In the genomic region with DNA sequence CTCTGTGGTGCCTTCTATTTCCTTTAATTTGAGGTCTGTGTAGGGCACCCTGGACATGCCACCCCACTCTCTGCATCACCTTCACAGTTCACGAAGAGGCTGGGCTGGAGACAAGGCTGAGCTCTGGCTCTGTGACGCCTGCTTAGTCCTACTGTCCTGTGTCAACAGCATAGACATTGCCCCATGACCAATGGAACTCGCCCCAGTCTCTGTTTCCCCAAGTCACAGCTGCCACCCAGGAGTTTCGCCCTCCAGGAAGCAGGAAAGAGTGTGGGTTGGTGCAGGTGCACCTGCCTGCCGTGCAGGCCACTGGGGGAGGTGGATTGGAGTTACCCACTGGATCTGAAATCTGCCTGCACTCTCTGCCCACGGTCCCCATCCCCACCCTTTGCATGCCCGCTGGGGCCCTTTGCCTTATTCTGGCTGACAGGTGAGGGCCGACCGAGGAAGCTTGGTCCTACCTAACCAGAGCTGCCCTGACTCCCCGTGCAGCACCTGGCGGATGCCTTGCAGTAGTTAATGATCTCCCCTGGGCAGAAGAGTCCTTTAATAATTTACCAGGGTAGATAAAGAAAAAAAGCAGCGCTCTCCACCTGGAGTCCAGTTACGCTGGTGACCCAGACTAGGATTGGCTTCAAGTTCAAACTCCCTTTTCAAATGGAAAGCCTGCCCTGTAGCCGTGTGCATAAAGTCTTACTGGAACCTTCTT, we compare ENCODE assay signal across 16 mouse cellular contexts. TPM values are rescaled to one million over a fixed set of nuclear protein-coding genes. Genes with fewer than 3 reads are reported as not detected.
A peak's percentile ranks its signal among the peaks of the same experiment; 100 is the strongest.
DNase-seq lines count a peak whose midpoint lies in the region; ATAC-seq and TF ChIP-seq lines count a peak whose summit lies in the region.
"Had no signal": no experiment of that assay in that cellular context is flagged by ENCODE, and none has a peak within 500 bp of the region (broad histone marks: within the 10 kb centered on the region; RNA-seq: fewer than 3 reads in every experiment).

No protein-coding gene starts in this region.

- ATAC-seq in hindbrain, postnatal 0 days: no peak
- ATAC-seq in kidney, embryonic 14.5 days (ENCODE audit: low FRiP score, low TSS enrichment): peak; percentile 80
- peak; percentile 53; the same call in 1 of the 2 replicates for ATAC-seq in liver, embryonic 11.5 days (replicated peaks; ENCODE audit: low FRiP score)
- peak; percentile 84 for ATAC-seq in stomach, embryonic 15.5 days (ENCODE audit: insufficient read depth, low FRiP score, low read depth)
- no peak for ATAC-seq in forebrain, postnatal 0 days
- ATAC-seq: midbrain, embryonic 16.5 days had no signal

- no peaks in the 10 kb centered on the region for H3K36me3 ChIP-seq in hindbrain, embryonic 10.5 days
- no peaks in the 10 kb centered on the region for H3K36me3 ChIP-seq in hindbrain, postnatal 0 days (ENCODE audit: insufficient read depth, low read length)
- no peaks in the 10 kb centered on the region for H3K36me3 ChIP-seq in kidney, embryonic 14.5 days (ENCODE audit: control insufficient read depth, insufficient read depth, low read length)
- no peaks in the 10 kb centered on the region for H3K36me3 ChIP-seq in liver, embryonic 11.5 days (ENCODE audit: control insufficient read depth, insufficient read depth, low read length)
- no peaks in the 10 kb centered on the region for H3K36me3 ChIP-seq in stomach, embryonic 15.5 days
- no peaks in the 10 kb centered on the region for H3K36me3 ChIP-seq in forebrain, postnatal 0 days (ENCODE audit: insufficient read depth)
- H3K36me3 ChIP-seq: embryonic facial prominence, embryonic 12.5 days; heart, embryonic 12.5 days had no signal

- TF ChIP-seq CTCF in hindbrain, postnatal 0 days (IDR thresholded peaks at IDR 0.05; ENCODE audit: low read depth): no peak
- no peak for TF ChIP-seq CTCF in forebrain, postnatal 0 days (IDR thresholded peaks at IDR 0.05; ENCODE audit: low read depth)

- H3K4me2 ChIP-seq in hindbrain, postnatal 0 days (ENCODE audit: low read depth, low read length): no peak overlapping the region
- H3K4me2 ChIP-seq in kidney, embryonic 14.5 days (replicated peaks; ENCODE audit: low read depth, low read length): no peak overlapping the region
- no peak overlapping the region for H3K4me2 ChIP-seq in liver, embryonic 11.5 days
- no peak overlapping the region for H3K4me2 ChIP-seq in stomach, embryonic 15.5 days
- H3K4me2 ChIP-seq in forebrain, postnatal 0 days (ENCODE audit: low read depth): no peak overlapping the region
- H3K4me2 ChIP-seq: embryonic facial prominence, embryonic 12.5 days; heart, embryonic 12.5 days had no signal

- H3K4me1 ChIP-seq in hindbrain, embryonic 10.5 days (replicated peaks): peaks cover 28% of the 10 kb centered on the region
- no peaks in the 10 kb centered on the region for H3K4me1 ChIP-seq in hindbrain, postnatal 0 days (ENCODE audit: insufficient read depth, low read length)
- H3K4me1 ChIP-seq in kidney, embryonic 14.5 days (ENCODE audit: control insufficient read depth, insufficient read depth, low read length): peaks cover 14% of the 10 kb centered on the region
- no peaks in the 10 kb centered on the region for H3K4me1 ChIP-seq in liver, embryonic 11.5 days (replicated peaks; ENCODE audit: control insufficient read depth, insufficient read depth, low read length)
- 0 out of 2 replicates have a peak, but pooled peaks cover 6% of the 10 kb centered on the region for H3K4me1 ChIP-seq in stomach, embryonic 15.5 days
- no peaks in the 10 kb centered on the region for H3K4me1 ChIP-seq in forebrain, postnatal 0 days (ENCODE audit: insufficient read depth)

- peak overlapping the region; percentile 40; the same call in 1 of the 2 replicates for H3K27ac ChIP-seq in hindbrain, embryonic 10.5 days
- no peak overlapping the region for H3K27ac ChIP-seq in hindbrain, postnatal 0 days
- H3K27ac ChIP-seq in kidney, embryonic 14.5 days (ENCODE audit: low read depth, low read length): peak overlapping the region; percentile 25
- no peak overlapping the region for H3K27ac ChIP-seq in liver, embryonic 11.5 days (ENCODE audit: low read depth, low read length)
- peak overlapping the region; percentile 36 for H3K27ac ChIP-seq in stomach, embryonic 15.5 days
- no peak overlapping the region for H3K27ac ChIP-seq in forebrain, postnatal 0 days (ENCODE audit: low read depth, low read length)
- H3K27ac ChIP-seq: embryonic facial prominence, embryonic 12.5 days had no signal

- 83% methylated on average over 14 of the region's 14 CpGs for WGBS in hindbrain, embryonic 10.5 days
- 85% methylated on average over 14 of the region's 14 CpGs for WGBS in hindbrain, postnatal 0 days
- WGBS in kidney, embryonic 14.5 days: 66% methylated on average over 14 of the region's 14 CpGs
- 64% methylated on average over 14 of the region's 14 CpGs for WGBS in liver, embryonic 11.5 days
- WGBS in stomach, embryonic 15.5 days: 67% methylated on average over 14 of the region's 14 CpGs
- 89% methylated on average over 14 of the region's 14 CpGs for WGBS in forebrain, postnatal 0 days

- H3K27me3 ChIP-seq in hindbrain, embryonic 10.5 days (ENCODE audit: insufficient read depth, poor library complexity, severe bottlenecking): peaks cover 5% of the 10 kb centered on the region; the same call in 1 of the 2 replicates
- no peaks in the 10 kb centered on the region for H3K27me3 ChIP-seq in hindbrain, postnatal 0 days (ENCODE audit: insufficient read depth, low read length)
- no peaks in the 10 kb centered on the region for H3K27me3 ChIP-seq in kidney, embryonic 14.5 days (ENCODE audit: control insufficient read depth, insufficient read depth, low read length)
- H3K27me3 ChIP-seq in liver, embryonic 11.5 days (replicated peaks; ENCODE audit: control insufficient read depth, insufficient read depth, low read length): no peaks in the 10 kb centered on the region
- no peaks in the 10 kb centered on the region for H3K27me3 ChIP-seq in stomach, embryonic 15.5 days (replicated peaks)
- H3K27me3 ChIP-seq in forebrain, postnatal 0 days (ENCODE audit: insufficient read depth, low read length): no peaks in the 10 kb centered on the region
- H3K27me3 ChIP-seq: embryonic facial prominence, embryonic 12.5 days had no signal

- no peak for DNase-seq in hindbrain, embryonic 10.5 days (ENCODE audit: low spot score)
- no peak for DNase-seq in hindbrain, postnatal 0 days (ENCODE audit: low spot score)
- no peak for DNase-seq in liver, embryonic 11.5 days (ENCODE audit: low spot score)
- DNase-seq in adrenal gland, adult 2 months: no peak
- no peak for DNase-seq in forebrain, postnatal 0 days
- no peak for DNase-seq in right cerebral cortex, adult 18-20 months
- DNase-seq: cerebellum, adult 11-12 months; heart, postnatal 36 days; lung, adult 2 months; right cerebral cortex, postnatal 14 days; thymus, postnatal 14 days had no signal

- H3K4me3 ChIP-seq in hindbrain, embryonic 10.5 days: no peak overlapping the region
- H3K4me3 ChIP-seq in hindbrain, postnatal 0 days (ENCODE audit: low read length): no peak overlapping the region
- H3K4me3 ChIP-seq in kidney, embryonic 14.5 days (ENCODE audit: low read length): no peak overlapping the region
- no peak overlapping the region for H3K4me3 ChIP-seq in liver, embryonic 11.5 days (ENCODE audit: low read depth, low read length)
- H3K4me3 ChIP-seq in stomach, embryonic 15.5 days (replicated peaks): no peak overlapping the region
- no peak overlapping the region for H3K4me3 ChIP-seq in forebrain, postnatal 0 days (ENCODE audit: low read depth, low read length)
- H3K4me3 ChIP-seq: embryonic facial prominence, embryonic 12.5 days; heart, embryonic 12.5 days had no signal

- no peaks in the 10 kb centered on the region for H3K9me3 ChIP-seq in hindbrain, embryonic 10.5 days
- H3K9me3 ChIP-seq in hindbrain, postnatal 0 days (ENCODE audit: low read length): no peaks in the 10 kb centered on the region
- H3K9me3 ChIP-seq in kidney, embryonic 14.5 days (ENCODE audit: control insufficient read depth, low read length): no peaks in the 10 kb centered on the region
- H3K9me3 ChIP-seq in liver, embryonic 11.5 days (ENCODE audit: control insufficient read depth, low read length): no peaks in the 10 kb centered on the region
- H3K9me3 ChIP-seq in stomach, embryonic 15.5 days: no peaks in the 10 kb centered on the region
- H3K9me3 ChIP-seq in forebrain, postnatal 0 days (ENCODE audit: low read length): no peaks in the 10 kb centered on the region
- H3K9me3 ChIP-seq: embryonic facial prominence, embryonic 12.5 days; heart, embryonic 12.5 days had no signal

- no peak overlapping the region for H3K9ac ChIP-seq in hindbrain, postnatal 0 days (replicated peaks; ENCODE audit: low read length)
- no peak overlapping the region for H3K9ac ChIP-seq in kidney, embryonic 14.5 days (ENCODE audit: low read depth, low read length)
- H3K9ac ChIP-seq in liver, embryonic 11.5 days (ENCODE audit: low read depth, low read length): no peak overlapping the region
- H3K9ac ChIP-seq in stomach, embryonic 15.5 days: no peak overlapping the region
- no peak overlapping the region for H3K9ac ChIP-seq in forebrain, postnatal 0 days
- H3K9ac ChIP-seq: embryonic facial prominence, embryonic 12.5 days; heart, embryonic 12.5 days had no signal

RNA-seq across cellular contexts. Expression of gene Ccn1, which starts 15.6 kb away (rescaled TPM):
- 42.9 and 43.4 TPM in 2 replicates for polyA plus RNA-seq in hindbrain, embryonic 10.5 days (2016; fragmentation: Nextera tagmentation; extraction: Ambion mirVana)
- 2.9 and 8.2 TPM in 2 replicates for total RNA-seq in hindbrain, postnatal 0 days (2014; rRNA removed)
- polyA plus RNA-seq in hindbrain, postnatal 0 days (2015; fragmentation: Nextera tagmentation; extraction: Ambion mirVana): 9.7 and 10.1 TPM in 2 replicates
- polyA plus RNA-seq in kidney, embryonic 14.5 days (2014; fragmentation: Nextera tagmentation; extraction: Ambion mirVana): 22.4 and 30.9 TPM in 2 replicates
- polyA plus RNA-seq in liver, embryonic 11.5 days (2014; fragmentation: Nextera tagmentation; extraction: Ambion mirVana): 14.2 and 16.4 TPM in 2 replicates
- 39.7 and 45.1 TPM in 2 replicates for polyA plus RNA-seq in stomach, embryonic 15.5 days (2015; fragmentation: Nextera tagmentation; extraction: Ambion mirVana)
- 10 to 100 TPM; 13.5 to 24.3 TPM for total RNA-seq in adrenal gland, adult 2 months (2021)
- 12.4 and 14.7 TPM in 2 replicates for polyA plus RNA-seq in adrenal gland, adult 2 months (2012; rRNA removed)
- 8.5 and 8.9 TPM in 2 replicates for total RNA-seq in forebrain, postnatal 0 days (2014; rRNA removed)
- 11.7 and 13.6 TPM in 2 replicates for polyA plus RNA-seq in forebrain, postnatal 0 days (2015; fragmentation: Nextera tagmentation; extraction: Ambion mirVana)

RNA-seq across cellular contexts. Expression of gene Znhit6, which starts 58.2 kb away (rescaled TPM):
- 32.7 and 43.3 TPM in 2 replicates for polyA plus RNA-seq in hindbrain, embryonic 10.5 days (2016; fragmentation: Nextera tagmentation; extraction: Ambion mirVana)
- total RNA-seq in hindbrain, postnatal 0 days (2014; rRNA removed): 5.8 and 9.3 TPM in 2 replicates
- 34.9 and 36.9 TPM in 2 replicates for polyA plus RNA-seq in hindbrain, postnatal 0 days (2015; fragmentation: Nextera tagmentation; extraction: Ambion mirVana)
- polyA plus RNA-seq in kidney, embryonic 14.5 days (2014; fragmentation: Nextera tagmentation; extraction: Ambion mirVana): 36.2 and 41.7 TPM in 2 replicates
- 36.0 and 38.5 TPM in 2 replicates for polyA plus RNA-seq in liver, embryonic 11.5 days (2014; fragmentation: Nextera tagmentation; extraction: Ambion mirVana)
- 29.8 and 30.2 TPM in 2 replicates for polyA plus RNA-seq in stomach, embryonic 15.5 days (2015; fragmentation: Nextera tagmentation; extraction: Ambion mirVana)
- 10 to 100 TPM; 15.0 to 16.0 TPM for total RNA-seq in adrenal gland, adult 2 months (2021)
- polyA plus RNA-seq in adrenal gland, adult 2 months (2012; rRNA removed): 0.39 and 0.58 TPM in 2 replicates
- total RNA-seq in forebrain, postnatal 0 days (2014; rRNA removed): 7.5 and 15.8 TPM in 2 replicates
- polyA plus RNA-seq in forebrain, postnatal 0 days (2015; fragmentation: Nextera tagmentation; extraction: Ambion mirVana): 30.7 and 32.6 TPM in 2 replicates

Comparison
In these comparisons a context has a peak if more than half of its experiments do, and no peak if none do; other contexts are left out.
1. H3K27ac ChIP-seq: peak in hindbrain, embryonic 10.5 days (single experiment), kidney, embryonic 14.5 days (single experiment) and stomach, embryonic 15.5 days (single experiment); none in hindbrain, postnatal 0 days (single experiment), liver, embryonic 11.5 days (single experiment) and forebrain, postnatal 0 days (single experiment).
2. ATAC-seq: peak in kidney, embryonic 14.5 days (single experiment), liver, embryonic 11.5 days (single experiment) and stomach, embryonic 15.5 days (single experiment); none in hindbrain, postnatal 0 days (single experiment) and forebrain, postnatal 0 days (single experiment).
3. RNA of gene Znhit6, which starts 58.2 kb away (polyA plus RNA-seq): 36.0 to 38.5 TPM in liver, embryonic 11.5 days, 36.2 to 41.7 TPM in kidney, embryonic 14.5 days, 34.9 to 36.9 TPM in hindbrain, postnatal 0 days, 32.7 to 43.3 TPM in hindbrain, embryonic 10.5 days, 30.7 to 32.6 TPM in forebrain, postnatal 0 days and 29.8 to 30.2 TPM in stomach, embryonic 15.5 days; 0.39 to 0.58 TPM in adrenal gland, adult 2 months; every median in the first group is over 10 times any median in the second.